Mouse (Mus musculus) G1E (cell line): Measurements from ENCODE around the gene Sag.

Experiments used
- CTCF ChIP-seq: IDR thresholded peaks from 2 replicates; pipeline ENCODE4 v1.5.1; 2012; ENCODE audit warnings: low read depth, low read length, inconsistent platforms, mixed read lengths
- GATA1 ChIP-seq: IDR thresholded peaks from 2 replicates; pipeline ENCODE4 v1.6.1; 2012; ENCODE audit warnings: borderline replicate concordance, low read length, inconsistent platforms, mixed read lengths
- POLR2AphosphoS5 ChIP-seq: IDR thresholded peaks from 2 replicates; pipeline ENCODE4 v1.6.1; 2012; ENCODE audit warnings: low read depth, low read length, inconsistent platforms; ENCODE audit not compliant: insufficient replicate concordance
- TAL1 ChIP-seq: conservative IDR thresholded peaks from 2 replicates; pipeline ENCODE4 v1.6.1; 2012; ENCODE audit warnings: low read depth, low read length, inconsistent platforms, mixed read lengths

DNA sequence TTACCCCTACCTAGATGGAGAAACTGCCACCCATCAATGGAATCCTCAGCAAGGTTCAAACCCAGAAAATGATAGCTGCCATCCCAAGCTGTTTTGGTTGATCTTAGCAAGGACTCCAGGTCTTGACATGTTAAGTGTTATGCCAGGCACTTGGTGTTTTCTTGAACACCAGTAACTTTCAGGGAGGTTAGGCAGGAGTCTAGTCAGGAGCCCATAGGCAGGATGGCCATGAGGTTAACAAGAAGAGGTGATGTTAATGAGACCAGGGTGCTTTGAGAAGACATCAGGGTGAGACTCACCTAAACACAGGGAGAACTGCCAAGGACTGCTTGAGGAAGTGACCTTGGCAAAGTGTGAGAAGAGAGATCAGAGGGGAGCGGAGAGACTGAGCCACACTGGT is 54.6 kb downstream of the Sag start:
- TF ChIP-seq CTCF (no peak), GATA1 (no peak), TAL1 (no peak), POLR2AphosphoS5 (no peak)
